Mouse (Mus musculus) G1E (cell line): ENCODE results near the gene Fam160a1. TPM values are rescaled to one million over a fixed set of nuclear protein-coding genes. Genes with fewer than 3 reads are reported as not detected.

ENCODE experiments used
- ATAC-seq: 2 replicates; pipeline ENCODE4 v1.8.0; 2016; ENCODE audit warnings: mild to moderate bottlenecking; ENCODE audit not compliant: insufficient number of reproducible peaks, poor library complexity, low FRiP score, severe bottlenecking; ENCODE audit errors: extremely low read depth
- DNase-seq: peaks from one replicate; pipeline ENCODE4 v3.0.0; 2012; ENCODE audit warnings: low spot score
- H3K27me3 ChIP-seq: 2 replicates; pipeline ENCODE4 v1.6.1; 2012; ENCODE audit warnings: mild to moderate bottlenecking, low read length, inconsistent platforms; ENCODE audit not compliant: insufficient read depth
- H3K36me3 ChIP-seq: replicated peaks from 2 replicates; pipeline ENCODE3; 2012; ENCODE audit warnings: mild to moderate bottlenecking, inconsistent platforms
- H3K4me1 ChIP-seq: 2 replicates; pipeline ENCODE4 v1.6.1; 2012; ENCODE audit warnings: low read depth, low read length, inconsistent platforms, mixed read lengths; ENCODE audit not compliant: insufficient read depth
- H3K4me3 ChIP-seq: 2 replicates; pipeline ENCODE4 v1.5.1; 2012; ENCODE audit warnings: low read depth, mild to moderate bottlenecking, inconsistent platforms, low read length, moderate library complexity, mixed read lengths
- H3K9me3 ChIP-seq: replicated peaks from 2 replicates; pipeline ENCODE4 v1.6.1; 2012; ENCODE audit warnings: inconsistent platforms
- CTCF ChIP-seq: IDR thresholded peaks from 2 replicates; pipeline ENCODE4 v1.5.1; 2012; ENCODE audit warnings: low read depth, low read length, inconsistent platforms, mixed read lengths
- GATA1 ChIP-seq: IDR thresholded peaks from 2 replicates; pipeline ENCODE4 v1.6.1; 2012; ENCODE audit warnings: borderline replicate concordance, low read length, inconsistent platforms, mixed read lengths
- GATA2 ChIP-seq: IDR thresholded peaks from 2 replicates; pipeline ENCODE4 v1.6.1; 2012; ENCODE audit warnings: low read depth, low read length, inconsistent platforms, borderline replicate concordance
- POLR2AphosphoS5 ChIP-seq: IDR thresholded peaks from 2 replicates; pipeline ENCODE4 v1.6.1; 2012; ENCODE audit warnings: low read depth, low read length, inconsistent platforms; ENCODE audit not compliant: insufficient replicate concordance
- TAL1 ChIP-seq: conservative IDR thresholded peaks from 2 replicates; pipeline ENCODE4 v1.6.1; 2012; ENCODE audit warnings: low read depth, low read length, inconsistent platforms, mixed read lengths
- polyA plus RNA-seq: library from polyadenylated mRNA; stranded (reverse); fragments of >175 nt; gene quantifications from 2 replicates; pipeline ENCODE4 v1.2.3, GENCODE M21; 2012
- total RNA-seq, 2 experiments: library from RNA; stranded (forward) in 1 of 2; stranded (reverse) in 1 of 2; fragments of 200-1000 nt in 1 of 2; fragments of >200 nt in 1 of 2; fragmentation: Nextera tagmentation in 1 of 2; gene quantifications; 2 replicates each; pipeline ENCODE4 v1.2.3; 2014 to 2017

Fam160a1 gene
- total and polyA plus RNA-seq, 3 experiments = 0.16 TPM; not detected in 2

GRCm38 (mm10) chr3:85710695-85711094 lies 106.4 kb downstream of the Fam160a1 start:
- no peak for TF ChIP-seq GATA2
- TF ChIP-seq POLR2AphosphoS5 = no peak
- TF ChIP-seq CTCF = no peak
- TF ChIP-seq GATA1 = no peak
- TF ChIP-seq TAL1 = no peak
- ATAC-seq = no peak
- DNase-seq = no peak
- H3K9me3 ChIP-seq = no peaks in the 10 kb centered on the region
- H3K4me3 ChIP-seq = no peak overlapping the region
- H3K4me1 ChIP-seq = no peaks in the 10 kb centered on the region
- no peaks in the 10 kb centered on the region for H3K36me3 ChIP-seq
- H3K27me3 ChIP-seq = peaks cover 5% of the 10 kb centered on the region

GRCm38 (mm10) chr3:85707421-85707820 lies 109.7 kb downstream of the Fam160a1 start:
- DNase-seq = peak; percentile 6
- ATAC-seq = no peak
- TF ChIP-seq GATA1 (no peak), POLR2AphosphoS5 (no peak), CTCF (0 out of 2 replicates have a peak, but pooled peaks have one; percentile 36), GATA2 (no peak), TAL1 (no peak)
- Histone ChIP-seq H3K9me3 (no peaks in the 10 kb centered on the region), H3K27me3 (peaks cover 9% of the 10 kb centered on the region), H3K4me3 (no peak overlapping the region), H3K36me3 (no peaks in the 10 kb centered on the region), H3K4me1 (no peaks in the 10 kb centered on the region)

- H3K27me3 ChIP-seq = peaks cover 17% of the 10 kb centered on the region
Observed at GRCm38 (mm10) chr3:85703141-85703882, 113.8 kb downstream of the Fam160a1 start.

GRCm38 (mm10) chr3:85698496-85698895 lies 118.6 kb downstream of the Fam160a1 start:
- ATAC-seq (no peak), DNase-seq (no peak)
- H3K4me3 ChIP-seq = no peak overlapping the region
- H3K36me3 ChIP-seq = no peaks in the 10 kb centered on the region
- H3K27me3 ChIP-seq = peaks cover 15% of the 10 kb centered on the region
- TF ChIP-seq POLR2AphosphoS5 = no peak
- no peak for TF ChIP-seq CTCF
- TF ChIP-seq GATA1 = no peak
- no peak for TF ChIP-seq GATA2
- no peak for TF ChIP-seq TAL1
- no peaks in the 10 kb centered on the region for H3K9me3 ChIP-seq
- no peaks in the 10 kb centered on the region for H3K4me1 ChIP-seq

More at GRCm38 (mm10) chr3:85703141-85703882, 113.8 kb downstream of the Fam160a1 start:
- DNase-seq (no peak), ATAC-seq (no peak)
- TF ChIP-seq CTCF = no peak
- TF ChIP-seq GATA2 = no peak
- TF ChIP-seq GATA1 = no peak
- no peak for TF ChIP-seq TAL1
- TF ChIP-seq POLR2AphosphoS5 = no peak
- H3K4me1 ChIP-seq = no peaks in the 10 kb centered on the region
- no peaks in the 10 kb centered on the region for H3K9me3 ChIP-seq
- H3K36me3 ChIP-seq = no peaks in the 10 kb centered on the region
- H3K4me3 ChIP-seq = no peak overlapping the region

GRCm38 (mm10) chr3:85695056-85695455 lies 122.0 kb downstream of the Fam160a1 start:
- ATAC-seq (no peak), DNase-seq (no peak)
- TF ChIP-seq GATA2 (no peak), CTCF (no peak), TAL1 (no peak), POLR2AphosphoS5 (no peak), GATA1 (no peak)
- Histone ChIP-seq H3K36me3 (no peaks in the 10 kb centered on the region), H3K9me3 (no peaks in the 10 kb centered on the region), H3K4me1 (no peaks in the 10 kb centered on the region), H3K27me3 (peaks cover 7% of the 10 kb centered on the region), H3K4me3 (no peak overlapping the region)

- TF ChIP-seq CTCF = no peak
- TF ChIP-seq TAL1 = no peak
- TF ChIP-seq GATA2 = no peak
- no peak for TF ChIP-seq GATA1
- no peak for TF ChIP-seq POLR2AphosphoS5
- DNase-seq (no peak), ATAC-seq (no peak)
- H3K4me1 ChIP-seq = no peaks in the 10 kb centered on the region
- H3K36me3 ChIP-seq = no peaks in the 10 kb centered on the region
- no peaks in the 10 kb centered on the region for H3K9me3 ChIP-seq
- no peak overlapping the region for H3K4me3 ChIP-seq
- H3K27me3 ChIP-seq = peaks cover 12% of the 10 kb centered on the region
Observed at GRCm38 (mm10) chr3:85693013-85693412, 124.1 kb downstream of the Fam160a1 start.

- no peak for TF ChIP-seq CTCF
- no peaks in the 10 kb centered on the region for H3K9me3 ChIP-seq
- H3K4me3 ChIP-seq = no peak overlapping the region
- DNase-seq (no peak), ATAC-seq (no peak)
- H3K4me1 ChIP-seq = no peaks in the 10 kb centered on the region
- no peaks in the 10 kb centered on the region for H3K36me3 ChIP-seq
- peaks cover 14% of the 10 kb centered on the region for H3K27me3 ChIP-seq
Observed at GRCm38 (mm10) chr3:85691134-85691533, 126.0 kb downstream of the Fam160a1 start.
